ENCODE assay signal across 8 mouse cellular contexts in the genomic region with DNA sequence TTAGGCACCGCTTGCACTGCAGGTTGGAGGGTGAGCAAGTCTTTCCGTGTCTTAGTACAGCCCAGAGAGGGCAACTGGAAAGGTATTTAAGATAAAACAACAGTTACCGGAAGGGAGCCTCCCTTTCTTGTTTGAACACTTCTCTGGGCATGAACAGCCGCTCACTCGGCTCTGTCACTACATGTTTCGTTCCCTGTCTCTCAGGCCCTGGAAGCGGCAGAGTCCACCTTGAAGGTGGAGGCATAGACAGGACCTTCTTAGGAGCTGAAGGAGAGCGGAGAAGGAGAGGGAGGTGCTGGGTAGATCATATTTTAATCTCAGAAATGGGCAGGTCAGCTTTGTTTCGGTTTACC. TPM values are rescaled to one million over a fixed set of nuclear protein-coding genes. Genes with fewer than 3 reads are reported as not detected.
DNase-seq lines count a peak whose midpoint lies in the region; ATAC-seq and TF ChIP-seq lines count a peak whose summit lies in the region.

No protein-coding gene starts in this region.

- 16% methylated on average over 9 of the region's 9 CpGs for WGBS in cerebellum, adult 2 months
- WGBS in lung, embryonic 15.5 days, result 49% methylated on average over 9 of the region's 9 CpGs
- 70% methylated on average over 9 of the region's 9 CpGs for WGBS in hindbrain, postnatal 0 days
- 79% methylated on average over 9 of the region's 9 CpGs for WGBS in neural tube, embryonic 13.5 days

- H3K9me3 ChIP-seq in lung, embryonic 15.5 days, result no peaks in the 10 kb centered on the region
- no peaks in the 10 kb centered on the region for H3K9me3 ChIP-seq in hindbrain, postnatal 0 days (ENCODE audit: low read length)
- no peaks in the 10 kb centered on the region for H3K9me3 ChIP-seq in neural tube, embryonic 13.5 days

- TF ChIP-seq POLR2A in cerebellum, adult 2 months (IDR thresholded peaks at IDR 0.05; ENCODE audit: borderline replicate concordance, insufficient read depth, low read length), result no peak

- H3K9ac ChIP-seq in lung, embryonic 15.5 days, result no peak overlapping the region
- no peak overlapping the region for H3K9ac ChIP-seq in hindbrain, postnatal 0 days (replicated peaks; ENCODE audit: low read length)
- H3K9ac ChIP-seq in neural tube, embryonic 13.5 days, result no peak overlapping the region

- TF ChIP-seq CTCF in cerebellum, adult 2 months (IDR thresholded peaks at IDR 0.05; ENCODE audit: borderline replicate concordance, insufficient read depth, low read depth, low read length), result no peak
- no peak for TF ChIP-seq CTCF in hindbrain, postnatal 0 days (IDR thresholded peaks at IDR 0.05; ENCODE audit: low read depth)

- DNase-seq in cerebellum, adult 2 months, result peak in 1 of 2 experiments; percentile 42
- DNase-seq in cerebellum, postnatal 36 days, result no peak
- no peak for DNase-seq in lung, postnatal 4 days
- no peak for DNase-seq in hindbrain, postnatal 0 days (ENCODE audit: low spot score)
- no peak for DNase-seq in frontal cortex, postnatal 25 days (ENCODE audit: low spot score in 2 of 2)
- DNase-seq in left cerebral cortex, adult 11 months (ENCODE audit: low spot score), result no peak

- peaks cover 10% of the 10 kb centered on the region; the same call in 1 of the 2 replicates for H3K4me1 ChIP-seq in cerebellum, adult 2 months (ENCODE audit: control insufficient read depth, insufficient read depth, low read length)
- peaks cover 39% of the 10 kb centered on the region for H3K4me1 ChIP-seq in lung, embryonic 15.5 days
- peaks cover 25% of the 10 kb centered on the region for H3K4me1 ChIP-seq in hindbrain, postnatal 0 days (ENCODE audit: insufficient read depth, low read length)
- peaks cover 57% of the 10 kb centered on the region for H3K4me1 ChIP-seq in neural tube, embryonic 13.5 days (replicated peaks)

- no peak for ATAC-seq in lung, embryonic 15.5 days (ENCODE audit: borderline replicate concordance, extremely low read depth, low FRiP score, low TSS enrichment)
- ATAC-seq in hindbrain, postnatal 0 days, result no peak
- no peak for ATAC-seq in neural tube, embryonic 13.5 days (ENCODE audit: low read depth)

- peak overlapping the region; percentile 56 for H3K4me3 ChIP-seq in cerebellum, adult 2 months (replicated peaks; ENCODE audit: insufficient read depth, low read depth, low read length)
- no peak overlapping the region for H3K4me3 ChIP-seq in lung, embryonic 15.5 days
- H3K4me3 ChIP-seq in hindbrain, postnatal 0 days (ENCODE audit: low read length), result no peak overlapping the region
- H3K4me3 ChIP-seq in neural tube, embryonic 13.5 days, result 0 out of 2 replicates have a peak overlapping the region, but pooled peaks have one; percentile 93

- peaks cover 3% of the 10 kb centered on the region; the same call in 1 of the 2 replicates for H3K36me3 ChIP-seq in lung, embryonic 15.5 days
- H3K36me3 ChIP-seq in hindbrain, postnatal 0 days (ENCODE audit: insufficient read depth, low read length), result no peaks in the 10 kb centered on the region
- peaks cover 4% of the 10 kb centered on the region; the same call in 1 of the 2 replicates for H3K36me3 ChIP-seq in neural tube, embryonic 13.5 days

- H3K27me3 ChIP-seq in cerebellum, adult 2 months (ENCODE audit: control insufficient read depth, insufficient read depth, low read length), result no peaks in the 10 kb centered on the region
- no peaks in the 10 kb centered on the region for H3K27me3 ChIP-seq in lung, embryonic 15.5 days
- no peaks in the 10 kb centered on the region for H3K27me3 ChIP-seq in hindbrain, postnatal 0 days (ENCODE audit: insufficient read depth, low read length)
- H3K27me3 ChIP-seq in neural tube, embryonic 13.5 days, result no peaks in the 10 kb centered on the region

- peak overlapping the region; percentile 84 for H3K4me2 ChIP-seq in lung, embryonic 15.5 days
- peak overlapping the region; percentile 79 for H3K4me2 ChIP-seq in hindbrain, postnatal 0 days (ENCODE audit: low read depth, low read length)
- H3K4me2 ChIP-seq in neural tube, embryonic 13.5 days, result peak overlapping the region; percentile 65

- H3K27ac ChIP-seq in cerebellum, adult 2 months (ENCODE audit: insufficient read depth, low read length), result peak overlapping the region; percentile 41
- 0 out of 2 replicates have a peak overlapping the region, but pooled peaks have one; percentile 13 for H3K27ac ChIP-seq in lung, embryonic 15.5 days
- H3K27ac ChIP-seq in hindbrain, postnatal 0 days, result no peak overlapping the region
- peak overlapping the region; percentile 77; the same call in 1 of the 2 replicates for H3K27ac ChIP-seq in neural tube, embryonic 13.5 days (replicated peaks)

RNA-seq across cellular contexts. Expression of gene Dip2b, which starts 3.6 kb away (rescaled TPM):
- polyA plus RNA-seq in cerebellum, adult 2 months (2012; rRNA removed), result 40.4 and 42.6 TPM in 2 replicates
- 9.1 and 10.5 TPM in 2 replicates for polyA plus RNA-seq in lung, embryonic 15.5 days (2015; fragmentation: Nextera tagmentation; extraction: Ambion mirVana)
- total RNA-seq in hindbrain, postnatal 0 days (2014; rRNA removed), result 44.7 and 46.4 TPM in 2 replicates
- 11.9 and 12.1 TPM in 2 replicates for polyA plus RNA-seq in hindbrain, postnatal 0 days (2015; fragmentation: Nextera tagmentation; extraction: Ambion mirVana)
- polyA plus RNA-seq in neural tube, embryonic 13.5 days (2015; fragmentation: Nextera tagmentation; extraction: Ambion mirVana), result 18.4 and 18.5 TPM in 2 replicates

Comparison
In these comparisons a context has a peak if more than half of its experiments do, and no peak if none do; other contexts are left out.
1. H3K4me3 ChIP-seq: peak in cerebellum, adult 2 months (single experiment) and neural tube, embryonic 13.5 days (single experiment); none in lung, embryonic 15.5 days (single experiment) and hindbrain, postnatal 0 days (single experiment).
2. Peak in every context shown above with its lines, with median percentiles within 50 percentile points of each other: H3K4me2 ChIP-seq.